In the genomic region with DNA sequence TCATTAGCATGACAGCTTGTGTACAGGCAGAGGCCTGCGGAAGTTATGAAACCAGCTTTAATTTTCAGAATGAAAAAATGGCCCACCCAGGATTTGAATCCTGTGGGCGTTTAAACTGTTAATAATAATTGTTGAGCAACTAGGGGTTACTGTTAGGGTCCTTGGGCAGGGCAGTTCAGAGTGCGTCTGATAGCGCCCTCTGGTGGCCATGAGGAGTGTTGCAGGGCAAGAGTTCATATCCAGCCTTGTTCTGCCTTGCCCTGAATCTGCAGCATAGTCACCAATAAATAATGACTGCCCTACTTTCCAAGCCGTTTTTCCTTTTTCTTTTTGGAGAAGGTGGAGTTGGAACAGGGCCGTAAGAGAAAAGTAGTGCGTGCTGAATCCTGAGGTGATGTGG, we compare ENCODE assay signal across 10 mouse cellular contexts. TPM values are rescaled to one million over a fixed set of nuclear protein-coding genes. Genes with fewer than 3 reads are reported as not detected.
DNase-seq lines count a peak whose midpoint lies in the region; ATAC-seq and TF ChIP-seq lines count a peak whose summit lies in the region.
"Had no signal": no experiment of that assay in that cellular context is flagged by ENCODE, and none has a peak within 500 bp of the region (broad histone marks: within the 10 kb centered on the region; RNA-seq: fewer than 3 reads in every experiment).

No protein-coding gene starts in this region.

- 22% methylated on average over 7 of the region's 7 CpGs for WGBS in hindbrain, embryonic 11.5 days
- WGBS in hindbrain, embryonic 16.5 days, result 30% methylated on average over 7 of the region's 7 CpGs
- 21% methylated on average over 7 of the region's 7 CpGs for WGBS in cerebellum, adult 2 months
- 25% methylated on average over 7 of the region's 7 CpGs for WGBS in heart, postnatal 0 days

- H3K4me3 ChIP-seq in hindbrain, embryonic 11.5 days (ENCODE audit: low read depth, low read length), result no peak overlapping the region
- no peak overlapping the region for H3K4me3 ChIP-seq in hindbrain, embryonic 16.5 days (ENCODE audit: low read length)
- H3K4me3 ChIP-seq in cerebellum, adult 2 months (replicated peaks; ENCODE audit: insufficient read depth, low read depth, low read length), result no peak overlapping the region
- no peak overlapping the region for H3K4me3 ChIP-seq in heart, postnatal 0 days (ENCODE audit: low read depth, low read length)
- H3K4me3 ChIP-seq: embryonic facial prominence, embryonic 15.5 days had no signal

- no peak overlapping the region for H3K27ac ChIP-seq in hindbrain, embryonic 11.5 days (ENCODE audit: low read depth, low read length)
- H3K27ac ChIP-seq in hindbrain, embryonic 16.5 days (ENCODE audit: low read depth, low read length), result no peak overlapping the region
- H3K27ac ChIP-seq in cerebellum, adult 2 months (ENCODE audit: insufficient read depth, low read length), result no peak overlapping the region
- H3K27ac ChIP-seq in heart, postnatal 0 days (ENCODE audit: low read depth), result no peak overlapping the region

- H3K36me3 ChIP-seq in hindbrain, embryonic 11.5 days (ENCODE audit: control insufficient read depth, insufficient read depth, low read length), result no peaks in the 10 kb centered on the region
- H3K36me3 ChIP-seq in hindbrain, embryonic 16.5 days (ENCODE audit: control insufficient read depth, insufficient read depth, low read length), result no peaks in the 10 kb centered on the region
- no peaks in the 10 kb centered on the region for H3K36me3 ChIP-seq in heart, postnatal 0 days (replicated peaks; ENCODE audit: control insufficient read depth, insufficient read depth, low read length)
- H3K36me3 ChIP-seq: embryonic facial prominence, embryonic 15.5 days had no signal

- H3K9ac ChIP-seq in hindbrain, embryonic 11.5 days (ENCODE audit: low read depth, low read length), result no peak overlapping the region
- H3K9ac ChIP-seq in hindbrain, embryonic 16.5 days (ENCODE audit: low read depth, low read length), result no peak overlapping the region
- H3K9ac ChIP-seq in heart, postnatal 0 days (replicated peaks; ENCODE audit: low read depth, low read length), result no peak overlapping the region
- H3K9ac ChIP-seq: embryonic facial prominence, embryonic 15.5 days had no signal

- no peaks in the 10 kb centered on the region for H3K27me3 ChIP-seq in hindbrain, embryonic 11.5 days (ENCODE audit: control insufficient read depth, insufficient read depth, low read length)
- no peaks in the 10 kb centered on the region for H3K27me3 ChIP-seq in hindbrain, embryonic 16.5 days (replicated peaks; ENCODE audit: control insufficient read depth, insufficient read depth, low read length)
- H3K27me3 ChIP-seq in cerebellum, adult 2 months (ENCODE audit: control insufficient read depth, insufficient read depth, low read length), result no peaks in the 10 kb centered on the region
- no peaks in the 10 kb centered on the region for H3K27me3 ChIP-seq in heart, postnatal 0 days (ENCODE audit: control insufficient read depth, insufficient read depth, low read length)
- H3K27me3 ChIP-seq: embryonic facial prominence, embryonic 15.5 days had no signal

- H3K4me2 ChIP-seq in hindbrain, embryonic 11.5 days (replicated peaks; ENCODE audit: low read depth, low read length), result no peak overlapping the region
- no peak overlapping the region for H3K4me2 ChIP-seq in hindbrain, embryonic 16.5 days (ENCODE audit: low read length)
- no peak overlapping the region for H3K4me2 ChIP-seq in heart, postnatal 0 days (ENCODE audit: low read depth, low read length)
- H3K4me2 ChIP-seq: embryonic facial prominence, embryonic 15.5 days had no signal

- H3K9me3 ChIP-seq in hindbrain, embryonic 11.5 days (ENCODE audit: control insufficient read depth, low read length), result no peaks in the 10 kb centered on the region
- no peaks in the 10 kb centered on the region for H3K9me3 ChIP-seq in hindbrain, embryonic 16.5 days (ENCODE audit: control insufficient read depth, low read length)
- H3K9me3 ChIP-seq in heart, postnatal 0 days (replicated peaks; ENCODE audit: control insufficient read depth, low read length), result no peaks in the 10 kb centered on the region
- H3K9me3 ChIP-seq: embryonic facial prominence, embryonic 15.5 days had no signal

- DNase-seq in hindbrain, embryonic 11.5 days (ENCODE audit: low spot score), result peak; percentile 81
- DNase-seq in ES-CJ7 (ENCODE audit: low read depth, low spot score), result peak; percentile 65
- DNase-seq in cerebellum, adult 2 months, result peak; percentile 29 to 48
- DNase-seq in heart, postnatal 0 days (ENCODE audit: low spot score), result no peak
- DNase-seq in left cerebral cortex, postnatal 4 days, result peak; percentile 53
- DNase-seq in natural killer cell, adult 2 months (ENCODE audit: low spot score in 2 of 2), result peak; percentile 41 to 72
- DNase-seq in thymus, postnatal 0 days (ENCODE audit: low spot score), result peak; percentile 68

- no peak for TF ChIP-seq POLR2A in cerebellum, adult 2 months (IDR thresholded peaks at IDR 0.05; ENCODE audit: borderline replicate concordance, insufficient read depth, low read length)

- intact Hi-C loops in left cerebral cortex, postnatal 4 days (cut with DNase I), result no loop called here

- no peak for TF ChIP-seq EP300 in heart, postnatal 0 days (IDR thresholded peaks at IDR 0.05; ENCODE audit: low read depth)

- TF ChIP-seq CTCF in cerebellum, adult 2 months (IDR thresholded peaks at IDR 0.05; ENCODE audit: borderline replicate concordance, insufficient read depth, low read depth, low read length), result peak; percentile 79
- TF ChIP-seq CTCF in heart, postnatal 0 days (IDR thresholded peaks at IDR 0.05; ENCODE audit: low read depth), result peak; percentile 71

- ATAC-seq in hindbrain, embryonic 11.5 days (ENCODE audit: low FRiP score), result no peak
- ATAC-seq in hindbrain, embryonic 16.5 days, result no peak
- no peak for ATAC-seq in heart, postnatal 0 days (ENCODE audit: insufficient read depth, low read depth)

- H3K4me1 ChIP-seq in hindbrain, embryonic 11.5 days (replicated peaks; ENCODE audit: control insufficient read depth, insufficient read depth, low read length), result no peaks in the 10 kb centered on the region
- H3K4me1 ChIP-seq in hindbrain, embryonic 16.5 days (ENCODE audit: control insufficient read depth, insufficient read depth, low read depth, low read length), result no peaks in the 10 kb centered on the region
- no peaks in the 10 kb centered on the region for H3K4me1 ChIP-seq in cerebellum, adult 2 months (ENCODE audit: control insufficient read depth, insufficient read depth, low read length)
- no peaks in the 10 kb centered on the region for H3K4me1 ChIP-seq in heart, postnatal 0 days (ENCODE audit: control insufficient read depth, insufficient read depth)
- H3K4me1 ChIP-seq: embryonic facial prominence, embryonic 15.5 days had no signal

RNA-seq across cellular contexts. Expression of gene Lypd3, which starts 17.3 kb away (rescaled TPM):
- polyA plus RNA-seq in hindbrain, embryonic 11.5 days (2014; fragmentation: Nextera tagmentation; extraction: Ambion mirVana), result 0.73 and 1.6 TPM in 2 replicates
- 0.76 and 0.78 TPM in 2 replicates for polyA plus RNA-seq in hindbrain, embryonic 16.5 days (2015; fragmentation: Nextera tagmentation; extraction: Ambion mirVana)
- 0.08 TPM in 1 of 2 replicates, not detected in the other for polyA plus RNA-seq in cerebellum, adult 2 months (2012; rRNA removed)
- not detected in 2 replicates for total RNA-seq in heart, postnatal 0 days (2014; rRNA removed; ENCODE audit: low replicate concordance)
- not detected in 2 replicates for polyA plus RNA-seq in heart, postnatal 0 days (2015; fragmentation: Nextera tagmentation; extraction: Ambion mirVana)
- under 1 TPM; 0.68 to 0.77 TPM for total RNA-seq in left cerebral cortex, postnatal 4 days (2021)
- 1.8 and 2.2 TPM in 2 replicates for polyA plus RNA-seq in thymus, postnatal 0 days (2015; fragmentation: Nextera tagmentation; extraction: Ambion mirVana)

RNA-seq across cellular contexts. Expression of gene Tex101, which starts 22.8 kb away (rescaled TPM):
- not detected in 2 replicates for polyA plus RNA-seq in hindbrain, embryonic 11.5 days (2014; fragmentation: Nextera tagmentation; extraction: Ambion mirVana)
- not detected in 2 replicates for polyA plus RNA-seq in hindbrain, embryonic 16.5 days (2015; fragmentation: Nextera tagmentation; extraction: Ambion mirVana)
- not detected in 2 replicates for polyA plus RNA-seq in cerebellum, adult 2 months (2012; rRNA removed)
- total RNA-seq in heart, postnatal 0 days (2014; rRNA removed; ENCODE audit: low replicate concordance), result not detected in 2 replicates
- polyA plus RNA-seq in heart, postnatal 0 days (2015; fragmentation: Nextera tagmentation; extraction: Ambion mirVana), result not detected in 2 replicates
- total RNA-seq in left cerebral cortex, postnatal 4 days (2021), result not detected
- not detected in 2 replicates for polyA plus RNA-seq in thymus, postnatal 0 days (2015; fragmentation: Nextera tagmentation; extraction: Ambion mirVana)
- polyA plus RNA-seq: embryonic facial prominence, embryonic 15.5 days; liver, embryonic 16.5 days had no signal

RNA-seq across cellular contexts. Expression of gene Phldb3, which starts 43.1 kb away (rescaled TPM):
- polyA plus RNA-seq in hindbrain, embryonic 11.5 days (2014; fragmentation: Nextera tagmentation; extraction: Ambion mirVana), result 0.09 TPM in 1 of 2 replicates, not detected in the other
- not detected in 2 replicates for polyA plus RNA-seq in hindbrain, embryonic 16.5 days (2015; fragmentation: Nextera tagmentation; extraction: Ambion mirVana)
- polyA plus RNA-seq in cerebellum, adult 2 months (2012; rRNA removed), result 0.18 TPM in 1 of 2 replicates, not detected in the other
- total RNA-seq in heart, postnatal 0 days (2014; rRNA removed; ENCODE audit: low replicate concordance), result not detected in 2 replicates
- polyA plus RNA-seq in heart, postnatal 0 days (2015; fragmentation: Nextera tagmentation; extraction: Ambion mirVana), result not detected in 2 replicates
- total RNA-seq in left cerebral cortex, postnatal 4 days (2021), result under 1 TPM; 0.48 to 0.72 TPM
- polyA plus RNA-seq in thymus, postnatal 0 days (2015; fragmentation: Nextera tagmentation; extraction: Ambion mirVana), result 0.47 and 0.73 TPM in 2 replicates

RNA-seq across cellular contexts. Expression of gene BC049730, which starts 55.4 kb away (rescaled TPM):
- polyA plus RNA-seq in hindbrain, embryonic 11.5 days (2014; fragmentation: Nextera tagmentation; extraction: Ambion mirVana), result not detected in 2 replicates
- not detected in 2 replicates for polyA plus RNA-seq in hindbrain, embryonic 16.5 days (2015; fragmentation: Nextera tagmentation; extraction: Ambion mirVana)
- polyA plus RNA-seq in cerebellum, adult 2 months (2012; rRNA removed), result not detected in 2 replicates
- not detected in 2 replicates for total RNA-seq in heart, postnatal 0 days (2014; rRNA removed; ENCODE audit: low replicate concordance)
- not detected in 2 replicates for polyA plus RNA-seq in heart, postnatal 0 days (2015; fragmentation: Nextera tagmentation; extraction: Ambion mirVana)
- total RNA-seq in left cerebral cortex, postnatal 4 days (2021), result not detected
- not detected in 2 replicates for polyA plus RNA-seq in thymus, postnatal 0 days (2015; fragmentation: Nextera tagmentation; extraction: Ambion mirVana)
- polyA plus RNA-seq: embryonic facial prominence, embryonic 15.5 days; liver, embryonic 16.5 days had no signal
